Mouse (Mus musculus): ENCODE data around the gene Sntb2. TPM values are rescaled to one million over a fixed set of nuclear protein-coding genes. Genes with fewer than 3 reads are reported as not detected.

The Sntb2 gene
- total RNA-seq, 2 experiments from 2014 or later = 1.7 to 4.2 TPM

Other genes with a start within 250 kb of the Sntb2 start
- gene Has3, start 65.5 kb upstream of the Sntb2 start, total RNA-seq (2015; ENCODE audit: low replicate concordance) = not detected in 2 replicates
- not detected in 2 replicates for gene Has3, start 65.5 kb upstream of the Sntb2 start, total RNA-seq (2017; ENCODE audit: low replicate concordance)
- gene Utp4, start 42.1 kb upstream of the Sntb2 start, total RNA-seq (2015; ENCODE audit: low replicate concordance) = 12.7 and 22.6 TPM in 2 replicates
- 5.4 and 9.1 TPM in 2 replicates for gene Utp4, start 42.1 kb upstream of the Sntb2 start, total RNA-seq (2017; ENCODE audit: low replicate concordance)
- gene Vps4a, start 95.5 kb downstream of the Sntb2 start, total RNA-seq (2015; ENCODE audit: low replicate concordance) = 10.2 and 12.1 TPM in 2 replicates
- gene Vps4a, start 95.5 kb downstream of the Sntb2 start, total RNA-seq (2017; ENCODE audit: low replicate concordance) = 9.1 and 10.7 TPM in 2 replicates
- 4.4 and 7.9 TPM in 2 replicates for gene Pdf, start 112.9 kb downstream of the Sntb2 start, total RNA-seq (2015; ENCODE audit: low replicate concordance)
- 9.3 and 10.7 TPM in 2 replicates for gene Pdf, start 112.9 kb downstream of the Sntb2 start, total RNA-seq (2017; ENCODE audit: low replicate concordance)
- gene Cog8, start 120.9 kb downstream of the Sntb2 start, total RNA-seq (2015; ENCODE audit: low replicate concordance) = 4.2 and 10.7 TPM in 2 replicates
- 3.6 and 8.9 TPM in 2 replicates for gene Cog8, start 120.9 kb downstream of the Sntb2 start, total RNA-seq (2017; ENCODE audit: low replicate concordance)
- 19.4 and 22.5 TPM in 2 replicates for gene Nip7, start 121.1 kb downstream of the Sntb2 start, total RNA-seq (2015; ENCODE audit: low replicate concordance)
- 5.0 and 8.9 TPM in 2 replicates for gene Nip7, start 121.1 kb downstream of the Sntb2 start, total RNA-seq (2017; ENCODE audit: low replicate concordance)
- not detected in 2 replicates for gene Tmed6, start 129.9 kb downstream of the Sntb2 start, total RNA-seq (2015; ENCODE audit: low replicate concordance)
- gene Tmed6, start 129.9 kb downstream of the Sntb2 start, total RNA-seq (2017; ENCODE audit: low replicate concordance) = not detected in 2 replicates
- 9.2 and 14.2 TPM in 2 replicates for gene Terf2, start 160.8 kb downstream of the Sntb2 start, total RNA-seq (2015; ENCODE audit: low replicate concordance)
- gene Terf2, start 160.8 kb downstream of the Sntb2 start, total RNA-seq (2017; ENCODE audit: low replicate concordance) = 12.9 and 15.5 TPM in 2 replicates
- gene Cyb5b, start 214.9 kb downstream of the Sntb2 start, total RNA-seq (2015; ENCODE audit: low replicate concordance) = 10.2 and 21.3 TPM in 2 replicates
- gene Cyb5b, start 214.9 kb downstream of the Sntb2 start, total RNA-seq (2017; ENCODE audit: low replicate concordance) = 8.1 and 12.8 TPM in 2 replicates

Measured in erythroblast, adult 5-6 weeks (primary cell).